Mouse (Mus musculus): ENCODE measurements around the gene Mettl26.
A peak's percentile ranks its signal among the peaks of the same experiment; 100 is the strongest.

The Mettl26 gene

DNA sequence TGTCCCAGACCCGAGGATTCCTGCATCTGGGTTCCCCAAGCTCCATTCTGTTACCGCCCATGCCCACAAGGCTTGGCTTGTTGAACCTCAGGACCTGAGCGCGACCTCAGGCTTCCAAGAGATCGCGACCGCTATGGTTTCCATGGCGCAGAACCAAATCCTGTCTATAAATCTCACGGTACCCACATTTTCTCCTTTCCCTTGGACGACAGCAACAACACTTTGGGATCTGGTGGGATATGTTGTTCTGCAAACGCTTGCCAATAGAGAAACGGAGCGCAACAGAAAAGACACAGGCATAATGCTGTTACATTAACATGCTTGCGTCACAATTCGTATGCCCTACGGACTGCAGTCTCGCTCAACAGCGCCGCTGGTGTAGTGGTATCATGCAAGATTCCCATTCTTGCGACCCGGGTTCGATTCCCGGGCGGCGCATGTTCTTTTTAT lies at the start of gene Mettl26:
Gene Mettl26 (plus strand): TSS at position 354 of the 450 bp plus-strand sequence.
- peak; percentile 93 to 95 for DNase-seq (ENCODE audit: low spot score in 2 of 2)

DNA sequence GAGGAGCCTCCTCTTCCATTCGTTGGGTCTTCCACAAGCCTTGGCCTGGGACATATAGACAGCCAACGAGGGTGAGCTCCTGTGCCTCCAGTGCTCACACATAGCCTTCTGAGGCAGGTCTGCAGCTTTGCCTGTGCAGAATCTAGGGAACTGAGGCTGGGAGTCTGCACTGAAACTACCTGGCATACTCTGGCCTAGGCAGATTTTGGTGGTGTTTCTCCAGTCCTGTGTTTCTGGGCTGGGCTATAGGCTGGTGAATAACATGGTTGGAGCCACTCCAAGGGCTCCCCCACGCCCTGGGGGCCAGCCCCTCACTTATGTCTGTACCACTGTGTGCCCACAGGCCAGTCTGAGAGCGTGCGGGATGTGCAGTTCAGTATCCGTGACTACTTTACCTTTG lies 49.6 kb upstream of the Mettl26 start:
- DNase-seq (ENCODE audit: low spot score in 2 of 2), result no peak

DNA sequence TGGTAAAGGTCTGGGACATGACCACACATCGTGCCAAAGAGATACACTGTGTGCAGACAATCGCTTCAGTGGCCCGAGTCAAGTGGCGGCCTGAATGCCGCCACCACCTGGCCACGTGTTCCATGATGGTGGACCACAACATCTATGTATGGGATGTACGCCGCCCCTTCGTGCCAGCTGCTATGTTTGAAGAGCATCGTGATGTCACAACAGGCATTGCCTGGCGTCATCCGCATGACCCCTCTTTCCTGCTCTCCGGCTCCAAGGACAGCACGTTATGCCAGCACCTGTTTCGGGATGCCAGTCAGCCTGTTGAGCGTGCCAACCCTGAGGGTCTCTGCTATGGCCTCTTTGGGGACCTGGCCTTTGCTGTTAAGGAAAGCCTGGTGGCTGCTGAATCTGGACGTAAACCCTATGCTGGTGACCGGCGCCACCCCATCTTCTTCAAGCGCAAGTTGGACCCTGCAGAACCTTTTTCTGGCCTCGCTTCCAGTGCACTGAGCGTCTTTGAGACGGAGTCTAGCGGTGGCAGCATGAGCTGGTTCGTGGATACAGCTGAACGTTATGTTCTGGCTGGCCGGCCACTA lies 48.8 kb upstream of the Mettl26 start:
- DNase-seq (ENCODE audit: low spot score in 2 of 2), result no peak

DNA sequence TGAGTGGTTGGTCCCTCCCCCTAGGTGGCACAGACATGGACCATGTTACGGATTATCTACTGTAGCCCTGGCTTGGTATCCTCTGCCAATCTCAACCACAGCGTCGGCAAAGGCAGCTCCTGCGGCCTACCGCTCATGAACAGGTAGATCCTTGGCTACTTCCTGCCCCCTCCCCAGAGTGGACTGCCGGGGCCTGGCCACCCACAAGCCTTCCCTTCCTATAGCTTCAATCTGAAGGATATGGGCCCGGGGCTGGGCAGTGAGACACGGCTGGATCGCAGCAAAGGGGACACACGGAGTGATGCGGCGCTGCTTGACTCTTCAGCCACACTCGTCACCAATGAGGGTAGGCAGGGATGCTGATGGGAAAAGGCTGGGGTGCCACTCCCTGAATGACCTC lies 47.9 kb upstream of the Mettl26 start:
- DNase-seq (ENCODE audit: low spot score in 2 of 2), result no peak

DNA sequence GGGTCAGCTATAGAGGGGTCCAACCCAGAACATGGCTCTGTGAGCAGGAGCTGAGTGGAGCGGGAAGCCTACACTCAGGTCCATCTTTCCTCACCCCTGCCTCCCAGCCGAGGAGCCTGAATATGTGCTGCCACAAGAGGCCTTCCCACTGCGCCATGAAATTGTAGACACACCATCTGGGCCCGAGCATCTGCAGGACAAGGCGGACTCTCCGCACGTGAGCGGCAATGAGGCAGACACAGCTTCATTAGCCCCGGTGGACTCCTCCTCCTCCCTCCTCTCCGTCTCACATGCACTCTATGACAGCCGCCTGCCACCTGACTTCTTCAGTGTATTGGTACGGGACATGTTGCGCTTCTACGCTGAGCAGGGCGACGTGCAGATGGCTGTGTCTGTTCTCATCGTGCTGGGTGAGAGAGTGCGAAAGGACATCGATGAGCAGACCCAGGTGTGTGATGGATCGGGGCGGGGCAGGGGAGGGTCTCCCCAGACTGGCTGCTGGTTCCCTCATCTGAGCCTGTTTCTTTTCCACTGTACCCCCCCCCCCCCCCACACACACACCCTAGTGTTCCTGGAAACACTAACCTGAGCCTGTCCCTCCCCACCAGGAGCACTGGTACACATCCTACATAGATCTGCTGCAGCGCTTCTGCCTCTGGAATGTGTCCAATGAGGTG lies 47.2 kb upstream of the Mettl26 start:
- no peak for DNase-seq (ENCODE audit: low spot score in 2 of 2)

DNA sequence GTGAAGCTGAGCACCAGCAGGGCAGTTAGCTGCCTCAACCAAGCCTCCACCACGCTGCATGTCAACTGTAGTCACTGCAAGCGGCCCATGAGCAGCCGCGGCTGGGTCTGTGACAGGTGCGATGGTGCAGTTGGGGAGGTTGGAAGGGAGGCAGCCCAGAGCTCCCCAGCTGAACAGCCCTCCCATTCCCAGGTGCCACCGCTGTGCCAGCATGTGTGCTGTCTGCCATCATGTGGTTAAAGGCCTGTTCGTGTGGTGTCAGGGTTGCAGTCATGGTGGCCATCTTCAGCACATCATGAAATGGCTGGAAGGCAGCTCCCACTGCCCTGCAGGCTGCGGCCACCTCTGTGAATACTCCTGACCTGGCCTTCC lies 46.7 kb upstream of the Mettl26 start:
- DNase-seq (ENCODE audit: low spot score in 2 of 2), result no peak

DNA sequence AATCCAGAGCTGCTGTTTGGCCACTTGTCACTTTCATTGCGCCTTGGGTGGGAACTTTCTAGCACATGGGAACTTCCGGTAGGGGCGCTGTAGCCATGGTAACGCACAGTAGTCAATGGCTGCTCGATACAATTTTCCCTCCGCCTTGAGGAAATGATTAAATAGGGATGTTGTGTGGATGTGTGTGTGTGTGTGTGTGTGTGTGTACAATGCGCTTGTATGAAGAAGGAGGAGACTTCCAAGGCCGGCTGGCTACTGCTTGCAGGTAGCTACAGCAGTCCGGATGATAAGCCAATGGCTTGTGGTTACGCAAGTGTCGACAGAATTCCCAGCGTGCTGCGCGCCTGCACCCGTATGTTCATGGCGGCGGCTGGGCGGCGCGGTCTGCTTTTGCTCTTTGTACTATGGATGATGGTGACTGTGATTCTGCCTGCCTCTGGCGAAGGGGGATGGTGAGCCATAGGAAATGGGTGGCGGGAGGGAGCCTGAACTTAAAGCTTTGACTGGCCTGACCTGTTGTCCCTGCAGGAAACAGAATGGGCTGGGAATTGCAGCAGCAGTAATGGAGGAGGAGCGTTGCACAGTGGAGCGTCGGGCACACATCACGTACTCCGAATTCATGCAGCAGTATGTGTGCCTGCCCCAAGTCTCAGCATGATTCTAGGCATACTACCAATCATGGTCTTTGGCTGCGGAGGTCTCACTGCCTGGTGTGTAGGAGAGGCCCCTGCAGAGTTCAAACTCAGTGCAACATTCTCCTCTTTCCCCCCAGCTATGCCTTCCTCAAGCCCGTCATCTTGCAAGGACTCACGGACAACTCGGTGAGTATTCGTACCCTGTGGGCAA lies 45.9 kb upstream of the Mettl26 start, which contains the start of gene Jmjd8:
Gene Jmjd8 (plus strand): TSS at position 156 of the 846 bp plus-strand sequence.
- peak; percentile 69 to 76 for DNase-seq (ENCODE audit: low spot score in 2 of 2)

DNA sequence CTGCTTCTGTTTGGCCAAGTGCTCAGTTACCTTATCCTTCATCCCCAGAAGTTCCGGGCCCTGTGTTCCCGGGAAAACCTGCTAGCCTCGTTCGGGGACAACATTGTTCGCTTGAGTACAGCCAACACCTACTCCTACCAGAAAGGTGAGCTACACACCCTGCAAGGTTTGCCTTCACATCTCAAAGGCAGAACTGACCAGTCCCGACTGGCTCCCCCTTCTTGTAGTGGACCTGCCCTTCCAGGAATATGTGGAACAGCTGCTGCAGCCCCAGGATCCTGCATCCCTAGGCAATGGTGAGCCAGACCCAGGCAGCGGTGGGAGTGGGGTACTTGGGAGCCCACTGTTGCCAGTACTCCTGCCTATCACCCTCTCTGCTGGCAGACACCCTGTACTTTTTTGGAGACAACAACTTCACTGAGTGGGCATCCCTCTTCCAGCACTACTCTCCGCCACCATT lies 45.3 kb upstream of the Mettl26 start:
- DNase-seq (ENCODE audit: low spot score in 2 of 2), result no peak

DNA sequence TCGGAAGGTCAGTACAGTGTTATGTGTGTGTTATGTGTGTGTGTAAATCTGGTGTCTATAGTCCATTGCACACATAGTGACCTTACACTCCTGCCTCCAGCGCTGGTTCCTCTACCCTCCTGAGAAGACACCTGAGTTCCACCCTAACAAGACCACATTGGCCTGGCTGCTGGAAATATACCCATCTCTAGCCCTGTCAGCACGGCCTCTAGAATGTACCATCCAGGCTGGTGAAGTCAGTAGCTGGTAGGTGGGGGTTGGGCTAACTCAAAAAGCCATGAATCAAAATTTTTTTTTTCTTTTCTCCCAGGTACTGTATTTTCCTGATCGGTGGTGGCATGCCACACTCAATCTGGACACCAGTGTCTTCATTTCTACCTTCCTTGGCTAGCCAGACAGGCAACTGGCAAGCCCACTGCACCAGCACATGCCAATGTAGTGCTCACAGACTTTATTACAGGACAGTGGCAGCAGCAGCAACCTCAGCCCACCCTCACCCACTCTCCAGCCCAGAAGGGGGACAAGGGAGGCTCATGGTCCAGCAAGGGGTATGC lies 44.6 kb upstream of the Mettl26 start:
- DNase-seq (ENCODE audit: low spot score in 2 of 2), result no peak

DNA sequence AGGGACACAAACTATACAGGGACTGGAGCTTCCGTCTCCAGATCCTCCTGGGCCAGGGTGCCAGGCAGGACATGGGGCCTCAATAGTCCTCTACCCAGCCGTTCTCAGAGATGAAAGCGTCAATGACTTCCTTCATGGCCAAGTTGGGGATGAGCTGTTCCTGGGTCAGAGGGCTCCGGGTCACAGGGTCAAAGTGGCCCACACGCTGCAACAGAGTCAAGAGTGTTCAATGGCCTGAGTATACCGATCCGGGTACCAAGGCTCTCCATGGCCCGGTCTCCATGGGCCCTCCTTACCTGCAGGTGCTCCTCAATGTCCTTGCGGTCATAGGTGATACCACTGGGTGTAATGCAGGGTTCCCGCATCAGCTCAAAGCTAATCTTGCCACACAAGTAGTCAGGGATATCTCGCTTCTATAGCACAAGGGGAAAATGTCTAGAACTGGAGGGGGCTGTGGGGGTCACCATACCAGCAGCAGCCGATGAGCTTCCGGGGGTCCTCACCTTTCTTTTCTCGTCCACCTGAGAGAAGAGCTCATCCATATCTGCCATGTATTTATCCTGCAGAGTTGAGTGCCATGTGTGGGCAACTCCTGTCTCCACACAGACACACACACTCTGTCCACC lies 44.0 kb upstream of the Mettl26 start:
- no peak for DNase-seq (ENCODE audit: low spot score in 2 of 2)

DNA sequence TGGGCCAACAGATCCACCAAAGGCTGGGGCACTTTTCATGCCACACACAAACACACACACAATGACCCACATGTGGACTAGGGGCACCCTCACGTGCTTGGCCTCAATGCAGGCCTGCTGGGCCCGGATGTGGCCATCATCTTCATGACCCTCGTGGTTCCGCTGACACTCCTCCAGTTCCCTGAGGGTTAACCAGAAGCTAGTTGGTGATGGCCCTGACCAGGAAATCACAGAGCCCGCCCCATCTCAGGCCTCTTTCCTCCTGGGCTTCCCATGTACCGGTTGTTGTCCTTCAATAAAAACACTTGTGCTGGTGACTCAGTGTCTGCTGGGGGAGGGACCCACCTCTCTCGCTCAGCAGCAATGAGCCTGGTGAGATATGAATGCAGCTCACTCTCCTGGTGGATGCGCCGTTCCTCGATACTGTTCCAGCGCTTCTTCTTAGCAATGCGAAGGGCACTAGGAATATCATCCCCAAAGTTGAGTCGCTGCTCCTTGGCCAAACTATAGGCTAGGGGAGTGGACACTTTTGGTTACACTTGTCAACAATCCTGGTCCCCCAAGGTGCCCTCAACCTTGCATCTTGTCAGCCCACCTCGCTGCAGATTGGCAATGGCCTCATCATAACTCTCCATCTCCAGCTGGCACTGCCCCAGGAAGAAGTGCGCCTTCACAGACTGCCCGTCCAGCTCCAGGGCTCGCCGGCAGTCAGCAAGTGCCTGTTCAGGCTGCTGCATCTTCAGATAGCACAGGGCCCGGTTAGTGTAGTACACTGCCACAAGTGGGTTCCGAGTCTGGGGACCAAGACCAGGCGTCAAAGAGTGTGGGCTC lies 43.2 kb upstream of the Mettl26 start:
- no peak for DNase-seq (ENCODE audit: low spot score in 2 of 2)

DNA sequence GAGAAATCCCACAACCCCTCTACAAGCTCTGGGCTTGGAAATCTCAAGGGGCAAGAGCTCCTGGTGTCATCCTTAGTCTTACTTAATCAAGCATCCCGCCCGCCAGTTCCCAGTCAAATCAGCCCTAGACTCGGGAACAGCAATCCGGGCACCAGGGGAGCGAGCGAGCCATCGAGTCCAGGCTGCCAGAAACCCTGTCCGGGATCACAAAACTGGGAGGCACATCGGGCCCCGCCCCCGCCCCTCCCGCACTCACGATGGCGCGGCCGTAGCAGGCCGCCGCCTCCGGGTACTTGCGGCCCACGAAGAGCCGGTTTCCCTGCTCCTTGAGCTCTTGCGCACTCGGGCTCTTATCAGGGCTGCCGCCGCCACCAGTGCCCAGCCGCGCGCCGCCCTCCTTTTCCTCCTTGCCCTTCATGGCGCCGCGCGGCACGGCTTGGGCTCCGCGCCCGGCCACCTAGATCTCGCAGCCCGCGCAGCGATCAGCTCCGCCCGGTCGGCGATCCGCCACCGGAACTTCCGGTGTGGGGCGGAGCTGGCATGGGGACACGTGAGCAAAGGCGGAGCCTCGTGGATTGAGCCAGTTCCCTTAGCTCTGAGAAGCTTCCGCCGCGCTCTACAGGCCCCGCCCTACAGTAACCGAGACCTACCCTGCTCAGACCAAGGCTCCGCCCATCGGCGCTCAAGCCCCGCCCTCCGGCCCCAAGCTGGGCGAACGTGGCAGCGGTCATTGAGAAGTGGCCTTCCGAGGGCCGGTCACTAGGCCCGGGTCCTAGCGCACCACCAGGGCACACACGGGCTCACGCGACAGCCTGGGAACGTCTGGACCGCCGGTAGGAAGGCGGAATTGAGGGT lies 42.2 kb upstream of the Mettl26 start:
- peak; percentile 99 for DNase-seq (ENCODE audit: low spot score in 2 of 2)

DNA sequence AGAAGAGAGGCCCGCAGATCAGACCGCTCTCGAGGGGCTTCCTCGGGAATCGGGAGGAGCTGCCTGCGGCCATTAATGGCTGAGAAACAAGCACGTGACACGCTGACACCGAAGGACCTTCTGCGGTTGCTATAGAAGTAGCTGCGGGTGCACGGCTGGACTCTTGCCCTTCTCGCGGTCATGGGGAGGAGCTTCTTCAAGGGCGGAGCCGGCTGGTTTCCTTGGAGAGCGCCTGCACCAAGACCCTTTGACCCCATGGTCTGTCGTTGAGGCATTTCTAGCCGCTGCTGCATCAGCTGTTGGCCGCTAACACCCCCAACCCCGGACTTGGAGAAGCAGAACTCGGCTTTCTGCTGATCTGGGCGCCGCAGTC lies 41.6 kb upstream of the Mettl26 start, which contains the start of gene Stub1:
Gene Stub1 (minus strand): TSS at position 114 of the 373 bp plus-strand sequence.
- peak; percentile 83 to 93 for DNase-seq (ENCODE audit: low spot score in 2 of 2)

DNA sequence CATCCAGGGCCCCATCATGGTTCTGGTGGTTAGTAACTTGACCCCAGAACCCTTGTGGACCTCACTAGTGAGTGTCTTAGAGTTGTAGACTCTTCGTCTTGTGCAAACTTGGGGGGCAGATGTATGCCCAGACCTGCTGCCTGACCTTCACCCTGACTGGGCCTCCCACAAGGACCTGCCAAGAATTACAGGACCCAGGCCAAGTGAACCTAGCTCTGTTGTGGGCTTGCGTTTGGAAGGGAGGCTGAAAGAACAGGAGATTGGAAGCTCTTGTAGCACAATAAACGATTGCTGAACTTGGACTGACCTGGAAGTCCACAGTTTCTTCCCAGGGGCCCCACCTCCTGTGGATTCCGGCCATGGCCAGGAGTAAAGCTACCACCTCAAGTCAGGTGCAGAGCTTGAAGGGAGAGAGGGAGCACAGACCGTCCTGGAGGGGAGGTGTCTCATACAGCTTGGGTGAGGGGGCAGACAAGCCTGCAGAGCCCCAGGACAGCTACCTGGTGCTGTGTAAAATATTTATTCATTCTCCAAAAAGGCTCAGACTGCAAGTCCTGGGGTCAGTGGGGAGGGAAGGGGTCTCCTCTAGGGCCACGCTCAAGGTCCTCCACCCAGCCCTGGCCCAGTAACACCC lies 40.8 kb upstream of the Mettl26 start:
- DNase-seq (ENCODE audit: low spot score in 2 of 2), result no peak

DNA sequence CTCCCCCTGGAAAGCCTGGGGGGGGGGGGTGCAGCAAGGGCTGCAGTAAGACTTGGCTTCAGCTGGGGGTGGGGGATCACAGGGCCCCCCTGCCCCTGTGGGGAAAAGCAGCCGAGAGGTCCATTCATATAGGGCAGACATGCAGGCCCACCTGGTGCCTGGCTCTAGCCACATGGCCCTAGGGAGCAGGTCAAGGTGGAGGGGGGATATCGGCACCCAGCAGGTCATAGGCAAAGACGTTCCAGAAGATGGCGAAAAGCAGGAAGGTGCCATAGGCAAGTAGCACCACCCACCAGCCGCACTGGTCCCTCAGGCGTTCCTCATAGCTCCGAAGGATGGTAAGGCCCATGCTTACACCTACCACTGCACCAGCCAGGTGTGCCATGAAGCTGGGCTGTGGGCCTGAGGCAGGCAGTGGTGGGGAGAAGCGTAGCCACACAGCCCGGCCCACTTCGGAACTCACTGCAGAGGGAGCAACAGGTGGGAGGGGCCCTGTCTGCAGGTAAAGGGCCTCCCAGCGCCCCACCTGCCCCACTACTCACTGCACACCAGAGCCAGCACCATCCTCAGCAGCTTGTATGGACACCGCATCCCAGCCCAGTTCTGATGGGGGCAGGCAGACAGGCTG lies 40.2 kb upstream of the Mettl26 start:
- no peak for DNase-seq (ENCODE audit: low spot score in 2 of 2)

DNA sequence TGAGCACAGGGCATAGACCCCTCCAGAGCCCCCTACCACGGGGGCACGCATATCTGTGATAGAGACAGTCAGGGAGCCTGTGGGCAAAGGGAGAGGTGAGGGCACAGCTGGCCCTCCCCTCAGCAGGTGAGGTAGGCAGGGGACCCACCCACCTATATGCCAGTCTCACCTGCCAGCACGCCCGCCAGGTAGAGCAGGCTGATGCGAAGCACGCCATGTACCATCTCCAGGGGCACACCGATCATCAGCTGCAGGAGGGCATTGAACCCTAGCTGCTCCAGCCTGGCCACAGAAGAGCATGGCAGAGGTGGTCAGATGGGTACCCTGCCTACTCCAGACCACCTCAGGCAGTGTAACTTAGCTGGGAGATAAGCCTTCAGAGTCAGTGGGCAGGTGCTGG lies 39.6 kb upstream of the Mettl26 start:
- DNase-seq (ENCODE audit: low spot score in 2 of 2), result no peak

DNA sequence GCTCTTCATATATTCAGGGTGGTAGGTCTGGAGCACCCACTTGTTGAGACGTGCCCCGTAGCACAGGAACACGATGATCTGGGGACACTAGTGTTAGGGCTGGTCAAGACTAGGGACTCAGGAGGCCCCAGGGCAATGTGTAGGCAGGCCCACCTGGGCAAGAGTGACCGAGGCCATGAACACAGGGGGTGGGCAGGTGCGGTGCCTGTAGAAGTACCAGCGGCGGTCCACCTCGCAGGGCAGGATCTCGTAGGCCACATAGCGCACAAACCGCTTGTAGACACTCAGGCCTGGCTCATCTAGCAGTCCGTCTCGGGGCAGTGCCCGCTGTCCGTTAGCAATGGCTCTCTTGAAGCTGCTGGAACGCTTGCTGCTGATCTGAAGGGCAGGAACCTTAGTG lies 39.1 kb upstream of the Mettl26 start:
- no peak for DNase-seq (ENCODE audit: low spot score in 2 of 2)

DNA sequence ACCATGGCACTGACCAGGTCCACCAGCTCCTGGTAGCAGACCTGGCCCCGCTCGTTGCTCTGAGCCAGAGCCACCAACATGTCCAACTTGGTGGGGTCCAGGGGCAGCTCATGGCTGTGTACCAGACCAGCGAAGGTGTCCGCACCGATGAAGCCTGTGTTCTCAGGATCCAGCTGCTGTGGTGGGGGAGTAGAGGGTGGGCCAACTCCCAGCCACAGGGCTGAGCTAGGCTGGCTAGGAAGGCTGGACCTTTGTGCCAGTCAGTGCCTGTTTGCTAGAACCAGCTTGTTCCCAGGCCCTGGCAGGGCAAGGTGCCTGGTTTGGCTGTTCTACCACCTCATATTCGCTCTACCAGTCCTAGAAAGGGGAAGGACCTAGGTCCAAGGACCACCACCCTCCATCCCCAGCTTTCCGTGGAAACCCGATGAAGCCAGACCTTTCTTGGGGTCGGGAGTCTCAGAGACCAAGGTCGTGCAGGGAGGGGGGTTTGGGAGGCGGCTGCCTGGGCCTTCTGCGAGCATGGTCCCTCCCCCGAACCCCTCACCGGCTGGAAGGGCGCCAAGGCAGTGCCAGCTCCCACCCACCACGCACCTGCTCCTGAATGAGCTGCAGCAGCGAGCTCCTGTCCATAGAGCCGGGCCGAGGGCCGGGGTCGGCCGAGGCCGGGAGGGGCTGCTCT lies 38.3 kb upstream of the Mettl26 start:
- peak in 1 of 2 experiments; percentile 62 for DNase-seq (ENCODE audit: low spot score in 2 of 2)

Measured in urinary bladder, postnatal 36 days (tissue).